Mouse (Mus musculus) C2C12 (cell line): Measurements from ENCODE around the gene Gm6525.

Experiments
- CEBPB ChIP-seq: IDR thresholded peaks from one replicate; pipeline ENCODE4 v1.6.1; 2011; ENCODE audit warnings: low read depth, mild to moderate bottlenecking, control low read depth, moderate library complexity
- CTCF ChIP-seq: IDR thresholded peaks from one replicate; pipeline ENCODE4 v1.5.1; 2011; ENCODE audit not compliant: control insufficient read depth, insufficient read depth, insufficient read length
- MAX ChIP-seq: IDR thresholded peaks from one replicate; pipeline ENCODE4 v1.6.1; 2011; ENCODE audit warnings: mild to moderate bottlenecking, control low read depth
- MYOG ChIP-seq: IDR thresholded peaks from one replicate; pipeline ENCODE4 v1.6.1; 2011; ENCODE audit not compliant: control insufficient read depth, insufficient read length; ENCODE audit errors: extremely low read depth
- USF1 ChIP-seq: IDR thresholded peaks from one replicate; pipeline ENCODE4 v1.6.1; 2011; ENCODE audit warnings: low read depth, mild to moderate bottlenecking, control low read depth, moderate library complexity

- TF ChIP-seq CTCF (no peak), CEBPB (no peak), MYOG (no peak), MAX (no peak), USF1 (no peak)
Measured at GRCm38 (mm10) chr3:84140947-84141346, 33.0 kb upstream of the Gm6525 start.
